Mouse (Mus musculus) brain, embryonic 14.5 days (tissue): ENCODE measurements around the gene Hist2h3c2. TPM values are rescaled to one million over a fixed set of nuclear protein-coding genes. Genes with fewer than 3 reads are reported as not detected.
"Not testable (repeated sequence)": the region's sequence is repeated elsewhere in the genome, so short reads cannot be mapped to it uniquely, and the experiment has no call there.

ENCODE experiments used
- DNase-seq: peaks from one replicate; pipeline ENCODE4 v3.0.0-alpha.2; 2011; ENCODE audit warnings: low read depth
- CTCF ChIP-seq: fragments of 200-500 bp; IDR thresholded peaks from 2 replicates; pipeline ENCODE4 v1.5.1; 2012; ENCODE audit warnings: inconsistent platforms, mild to moderate bottlenecking, moderate library complexity, borderline replicate concordance; ENCODE audit not compliant: insufficient read depth, insufficient read length; ENCODE audit errors: extremely low read depth
- POLR2A ChIP-seq: fragments of 200-500 bp; IDR thresholded peaks from 2 replicates; pipeline ENCODE4 v1.6.1; 2012; ENCODE audit warnings: mild to moderate bottlenecking, inconsistent platforms, borderline replicate concordance; ENCODE audit not compliant: poor library complexity, insufficient read depth, insufficient read length, severe bottlenecking; ENCODE audit errors: extremely low read depth
- polyA plus RNA-seq: library from polyadenylated mRNA; depleted of rRNA; stranded (reverse); fragments of >200 nt; gene quantifications from 2 replicates; pipeline ENCODE4 v1.2.3, GENCODE M21; 2012; rRNA removed

Hist2h3c2 gene
- 62.0 and 84.4 TPM in 2 replicates for polyA plus RNA-seq

GRCm38 (mm10) chr3:96238954-96239793, at the start of gene Hist2h3c2:
Gene Hist2h3c2, minus strand, starts transcription at chr3:96239127.
- DNase-seq: not testable (repeated sequence)

- not testable (repeated sequence) for DNase-seq
These were observed 48.4 kb upstream of the Hist2h3c2 start for GRCm38 (mm10) chr3:96287334-96287733.

GRCm38 (mm10) chr3:96284457-96284856, 45.5 kb upstream of the Hist2h3c2 start:
- DNase-seq: peak; percentile 68
- TF ChIP-seq CTCF (peak; percentile 57; the same call in 1 of the 2 replicates), POLR2A (no peak)

GRCm38 (mm10) chr3:96280660-96281059, 41.7 kb upstream of the Hist2h3c2 start:
- DNase-seq: no peak
- TF ChIP-seq CTCF: no peak
- no peak for TF ChIP-seq POLR2A

- TF ChIP-seq POLR2A (peak; percentile 14; the same call in 1 of the 2 replicates), CTCF (peak; percentile 95)
- DNase-seq: peak; percentile 98
These were observed 39.1 kb upstream of the Hist2h3c2 start for GRCm38 (mm10) chr3:96277800-96278624.

- TF ChIP-seq CTCF (no peak; the same call in 1 of the 2 replicates), POLR2A (no peak)
- DNase-seq: peak; percentile 58
These were observed 38.5 kb upstream of the Hist2h3c2 start for GRCm38 (mm10) chr3:96277428-96277799.

GRCm38 (mm10) chr3:96273591-96274465, 34.9 kb upstream of the Hist2h3c2 start:
- DNase-seq: no peak

GRCm38 (mm10) chr3:96269511-96270474, 30.9 kb upstream of the Hist2h3c2 start, which contains the start of gene Hist2h2bb:
Gene Hist2h2bb, plus strand, starts transcription at chr3:96269752.
- peak; percentile 99 for DNase-seq
- TF ChIP-seq POLR2A: peak; percentile 84
- TF ChIP-seq CTCF: no peak

More at GRCm38 (mm10) chr3:96273591-96274465, 34.9 kb upstream of the Hist2h3c2 start:
- TF ChIP-seq POLR2A: no peak
- TF ChIP-seq CTCF: no peak

- DNase-seq: not testable (repeated sequence)
These were observed 29.9 kb upstream of the Hist2h3c2 start for GRCm38 (mm10) chr3:96268776-96269378.
